Mouse (Mus musculus): Measurements from ENCODE around the gene Mmp21. TPM values are rescaled to one million over a fixed set of nuclear protein-coding genes. Genes with fewer than 3 reads are reported as not detected.

Mmp21 gene
- total and polyA plus RNA-seq, 3 experiments = 0.17 TPM; not detected in 2

- H3K27ac ChIP-seq (ENCODE audit: insufficient read depth, low read depth) = no peak overlapping the region
- peaks cover 3% of the 10 kb centered on the region for H3K9me3 ChIP-seq (replicated peaks; ENCODE audit: low read length)
- H3K79me2 ChIP-seq (replicated peaks; ENCODE audit: control insufficient read depth, extremely low read depth, insufficient read depth, poor library complexity, severe bottlenecking) = peaks cover 19% of the 10 kb centered on the region
- H3K27me3 ChIP-seq (replicated peaks) = no peaks in the 10 kb centered on the region
- in situ Hi-C loops (cut with MboI; ENCODE audit: low pct_ligation_motif_present, low pct_unique_long_range_greater_than_20kb, low sequenced_read_pairs) (no loop called here), dilution Hi-C loops (cut with MboI; ENCODE audit: extremely low pct_ligation_motif_present, extremely low pct_unique_long_range_greater_than_20kb, low sequenced_read_pairs) (no loop called here)
- no peak overlapping the region for H3K4me2 ChIP-seq (ENCODE audit: insufficient read depth, low read depth, poor library complexity, severe bottlenecking)
- no peak overlapping the region for H3K9ac ChIP-seq (ENCODE audit: insufficient read depth, low read depth)
- TF ChIP-seq JUN (IDR thresholded peaks at IDR 0.05; ENCODE audit: insufficient read depth, low read depth, low read length) (no peak), CTCF (conservative IDR thresholded peaks at IDR 0.05 in 1 of 2, IDR thresholded peaks at IDR 0.05 in 1 of 2; ENCODE audit: low read depth in 2 of 2, low read length in 2 of 2) (peak in 1 of 2 experiments; percentile 35; a peak in 2 of 4 replicates), MEF2A (IDR thresholded peaks at IDR 0.05; ENCODE audit: borderline replicate concordance, low read depth, low read length) (no peak), IRF4 (IDR thresholded peaks at IDR 0.05; ENCODE audit: low read depth, low read length) (no peak), SMC3 (IDR thresholded peaks at IDR 0.05; ENCODE audit: low read depth, low read length) (peak; percentile 7; the same call in 1 of the 2 replicates), BHLHE40 (IDR thresholded peaks at IDR 0.05; ENCODE audit: low read depth, low read length) (no peak)
- peaks cover 3 to 26% of the 10 kb centered on the region in 2 experiments for H3K36me3 ChIP-seq (replicated peaks in 1 of 2; ENCODE audit: control insufficient read depth in 1 of 2, insufficient read depth in 1 of 2, low read length in 1 of 2)
- DNase-seq (ENCODE audit: extremely low read depth) = no peak
- peaks cover 2 to 11% of the 10 kb centered on the region in 2 experiments; a peak in 3 of 4 replicates for H3K4me1 ChIP-seq (ENCODE audit: control insufficient read depth in 1 of 2, insufficient read depth in 2 of 2)
- no peak overlapping the region for H3K4me3 ChIP-seq (replicated peaks in 1 of 3; ENCODE audit: low read depth in 2 of 3, low read length in 2 of 3, poor library complexity in 1 of 3)
Observed at GRCm38 (mm10) chr7:133707301-133707700, 27.4 kb upstream of the Mmp21 start.

- Histone ChIP-seq H3K27me3 (replicated peaks) (no peaks in the 10 kb centered on the region), H3K4me3 (replicated peaks in 1 of 3; ENCODE audit: low read depth in 2 of 3, low read length in 2 of 3, poor library complexity in 1 of 3) (no peak overlapping the region), H3K4me1 (ENCODE audit: control insufficient read depth in 1 of 2, insufficient read depth in 2 of 2) (peaks cover 0 to 4% of the 10 kb centered on the region in 2 experiments; a peak in 1 of 4 replicates), H3K9me3 (replicated peaks; ENCODE audit: low read length) (peaks cover 3% of the 10 kb centered on the region), H3K27ac (ENCODE audit: insufficient read depth, low read depth) (no peak overlapping the region), H3K79me2 (replicated peaks; ENCODE audit: control insufficient read depth, extremely low read depth, insufficient read depth, poor library complexity, severe bottlenecking) (peaks cover 3% of the 10 kb centered on the region; the same call in 1 of the 2 replicates), H3K9ac (ENCODE audit: insufficient read depth, low read depth) (no peak overlapping the region), H3K4me2 (ENCODE audit: insufficient read depth, low read depth, poor library complexity, severe bottlenecking) (no peak overlapping the region), H3K36me3 (replicated peaks in 1 of 2; ENCODE audit: control insufficient read depth in 1 of 2, insufficient read depth in 1 of 2, low read length in 1 of 2) (peaks cover 4 to 41% of the 10 kb centered on the region in 2 experiments)
- no peak for TF ChIP-seq TBP (conservative IDR thresholded peaks at IDR 0.05; ENCODE audit: low read depth, low read length)
- TF ChIP-seq RCOR1 (conservative IDR thresholded peaks at IDR 0.05; ENCODE audit: low read depth, low read length) = no peak
- no peak for TF ChIP-seq MEF2A (IDR thresholded peaks at IDR 0.05; ENCODE audit: borderline replicate concordance, low read depth, low read length)
- TF ChIP-seq RAD21 (IDR thresholded peaks at IDR 0.05; ENCODE audit: low read depth, low read length) = no peak
- TF ChIP-seq ETS1 (conservative IDR thresholded peaks at IDR 0.05; ENCODE audit: low read depth, low read length) = no peak
- no peak for TF ChIP-seq KAT2A (IDR thresholded peaks at IDR 0.05; ENCODE audit: insufficient replicate concordance, low read length)
- TF ChIP-seq UBTF (IDR thresholded peaks at IDR 0.05; ENCODE audit: low read depth, low read length) = no peak
- TF ChIP-seq CHD2 (IDR thresholded peaks at IDR 0.05; ENCODE audit: low read length) = no peak
- no peak for TF ChIP-seq CHD1 (IDR thresholded peaks at IDR 0.05; ENCODE audit: low read depth, low read length)
- TF ChIP-seq USF1 (IDR thresholded peaks at IDR 0.05; ENCODE audit: low read depth, low read length) = no peak
- TF ChIP-seq MXI1 (IDR thresholded peaks at IDR 0.05; ENCODE audit: low read depth, low read length) = no peak
- TF ChIP-seq ZNF384 (IDR thresholded peaks at IDR 0.05; ENCODE audit: low read depth, low read length) = no peak
- TF ChIP-seq MYC (IDR thresholded peaks at IDR 0.05; ENCODE audit: low read depth, low read length) = no peak
- TF ChIP-seq MAFK (IDR thresholded peaks at IDR 0.05; ENCODE audit: insufficient replicate concordance, low read length) = no peak
- in situ Hi-C loops (cut with MboI; ENCODE audit: low pct_ligation_motif_present, low pct_unique_long_range_greater_than_20kb, low sequenced_read_pairs) = no loop called here
- dilution Hi-C loops (cut with MboI; ENCODE audit: extremely low pct_ligation_motif_present, extremely low pct_unique_long_range_greater_than_20kb, low sequenced_read_pairs) = no loop called here
- no peak for DNase-seq (ENCODE audit: extremely low read depth)
Observed at GRCm38 (mm10) chr7:133703906-133704305, 24.0 kb upstream of the Mmp21 start.

All from CH12.LX (cell line).